In genomic region chr14:31934771-31935170, GRCm38 (mm10) we compare ENCODE assay signal across 10 mouse cellular contexts.
DNase-seq lines count a peak whose midpoint lies in the region; ATAC-seq and TF ChIP-seq lines count a peak whose summit lies in the region.
"Had no signal": no experiment of that assay in that cellular context is flagged by ENCODE, and none has a peak within 500 bp of the region (broad histone marks: within the 10 kb centered on the region; RNA-seq: fewer than 3 reads in every experiment).

No protein-coding gene starts in this region.

- no peak for DNase-seq in layer of hippocampus, adult 2 months (ENCODE audit: low spot score in 2 of 2)
- no peak for DNase-seq in layer of hippocampus, postnatal 25 days (ENCODE audit: extremely low spot score in 1 of 2, low spot score in 1 of 2)
- DNase-seq in forebrain, embryonic 11.5 days (ENCODE audit: low spot score): no peak
- no peak for DNase-seq in adrenal gland, adult 2 months
- DNase-seq in urinary bladder, postnatal 14 days (ENCODE audit: low spot score): no peak
- no peak for DNase-seq in ovary, adult 18-20 months (ENCODE audit: low spot score)

- no peak for TF ChIP-seq CTCF in layer of hippocampus, adult 2 months (conservative IDR thresholded peaks at IDR 0.05)

- H3K4me2 ChIP-seq in forebrain, embryonic 11.5 days (ENCODE audit: low read depth, low read length, severe bottlenecking): peak overlapping the region; percentile 58
- peak overlapping the region; percentile 67 for H3K4me2 ChIP-seq in intestine, embryonic 15.5 days (replicated peaks)
- H3K4me2 ChIP-seq in neural tube, embryonic 14.5 days (ENCODE audit: low read depth, low read length): peak overlapping the region; percentile 66

- peaks cover 2% of the 10 kb centered on the region; the same call in 1 of the 2 replicates for H3K9me3 ChIP-seq in forebrain, embryonic 11.5 days (ENCODE audit: control insufficient read depth, low read length)
- no peaks in the 10 kb centered on the region for H3K9me3 ChIP-seq in intestine, embryonic 15.5 days
- H3K9me3 ChIP-seq in neural tube, embryonic 14.5 days (ENCODE audit: control insufficient read depth, low read length): no peaks in the 10 kb centered on the region

- H3K4me1 ChIP-seq in forebrain, embryonic 11.5 days (replicated peaks; ENCODE audit: control insufficient read depth, insufficient read depth, low read length): peaks cover 5% of the 10 kb centered on the region; the same call in 1 of the 2 replicates
- peaks cover 20% of the 10 kb centered on the region for H3K4me1 ChIP-seq in intestine, embryonic 15.5 days (replicated peaks)
- peaks cover 3% of the 10 kb centered on the region; the same call in 1 of the 2 replicates for H3K4me1 ChIP-seq in neural tube, embryonic 14.5 days (ENCODE audit: control insufficient read depth, insufficient read depth, low read length)

- H3K36me3 ChIP-seq in forebrain, embryonic 11.5 days (ENCODE audit: control insufficient read depth, insufficient read depth, low read length): no peaks in the 10 kb centered on the region
- no peaks in the 10 kb centered on the region for H3K36me3 ChIP-seq in intestine, embryonic 15.5 days
- no peaks in the 10 kb centered on the region for H3K36me3 ChIP-seq in neural tube, embryonic 14.5 days (ENCODE audit: control insufficient read depth, insufficient read depth, low read length)

- H3K4me3 ChIP-seq in layer of hippocampus, adult 2 months: peak overlapping the region; percentile 54; the same call in 1 of the 2 replicates
- peak overlapping the region; percentile 25 for H3K4me3 ChIP-seq in forebrain, embryonic 11.5 days (ENCODE audit: low read depth, low read length)
- H3K4me3 ChIP-seq in intestine, embryonic 15.5 days (replicated peaks): no peak overlapping the region
- peak overlapping the region; percentile 31; the same call in 1 of the 2 replicates for H3K4me3 ChIP-seq in neural tube, embryonic 14.5 days (ENCODE audit: low read depth, low read length)

- WGBS in forebrain, embryonic 11.5 days: 8% methylated on average over 3 of the region's 3 CpGs
- 21% methylated on average over 3 of the region's 3 CpGs for WGBS in intestine, embryonic 15.5 days
- 7% methylated on average over 3 of the region's 3 CpGs for WGBS in neural tube, embryonic 14.5 days

- no peaks in the 10 kb centered on the region for H3K27me3 ChIP-seq in forebrain, embryonic 11.5 days (ENCODE audit: control insufficient read depth, insufficient read depth, low read length)
- no peaks in the 10 kb centered on the region for H3K27me3 ChIP-seq in intestine, embryonic 15.5 days (replicated peaks)
- no peaks in the 10 kb centered on the region for H3K27me3 ChIP-seq in neural tube, embryonic 14.5 days (ENCODE audit: control insufficient read depth, insufficient read depth, low read length)
- H3K27me3 ChIP-seq: Patski had no signal

- peak overlapping the region; percentile 88 for H3K27ac ChIP-seq in layer of hippocampus, adult 2 months
- peak overlapping the region; percentile 98 for H3K27ac ChIP-seq in forebrain, embryonic 11.5 days (ENCODE audit: low read depth, low read length)
- no peak overlapping the region for H3K27ac ChIP-seq in intestine, embryonic 15.5 days
- H3K27ac ChIP-seq in neural tube, embryonic 14.5 days (ENCODE audit: low read depth, low read length): peak overlapping the region; percentile 91
- H3K27ac ChIP-seq: liver, embryonic 14.5 days had no signal

- H3K9ac ChIP-seq in forebrain, embryonic 11.5 days (ENCODE audit: low read length): peak overlapping the region; percentile 59; the same call in 1 of the 2 replicates
- H3K9ac ChIP-seq in intestine, embryonic 15.5 days: no peak overlapping the region
- peak overlapping the region; percentile 63 for H3K9ac ChIP-seq in neural tube, embryonic 14.5 days (replicated peaks; ENCODE audit: low read depth, low read length)
- H3K9ac ChIP-seq: liver, embryonic 14.5 days had no signal

- no peak for ATAC-seq in forebrain, embryonic 11.5 days (replicated peaks; ENCODE audit: low FRiP score)
- no peak for ATAC-seq in intestine, embryonic 15.5 days
- no peak for ATAC-seq in neural tube, embryonic 14.5 days (ENCODE audit: low read depth)
- ATAC-seq: Patski had no signal
